Mouse (Mus musculus) heart, embryonic 14.5 days (tissue): Measurements from ENCODE around the gene Prr27. TPM values are rescaled to one million over a fixed set of nuclear protein-coding genes. Genes with fewer than 3 reads are reported as not detected.

Experiments
- ATAC-seq: fragments of 200-750 bp; cut with Nextera tagmentation; 2 replicates; pipeline ENCODE4 v1.8.0; 2017; ENCODE audit warnings: low read depth, moderate TSS enrichment; ENCODE audit not compliant: insufficient number of reproducible peaks, insufficient read depth, low FRiP score
- H3K27ac ChIP-seq, 2 experiments: fragments of 200-500 bp in 1 of 2; fragments of 300-500 bp in 1 of 2; sonication (generic) in 1 of 2; replicated peaks in 1 of 2; 2 replicates each; pipeline ENCODE4 v1.5.1; 2012 to 2014; ENCODE audit warnings: low read depth in 2 of 2, low read length in 2 of 2, control low read depth in 1 of 2, mild to moderate bottlenecking in 1 of 2, mixed read lengths in 1 of 2; ENCODE audit not compliant: control insufficient read depth in 1 of 2, insufficient read depth in 1 of 2
- H3K27me3 ChIP-seq: fragments of 300-500 bp; sonication (generic); 2 replicates; pipeline ENCODE4 v1.6.1; 2014; ENCODE audit warnings: mild to moderate bottlenecking, low read length, control low read depth; ENCODE audit not compliant: control insufficient read depth, insufficient read depth
- H3K36me3 ChIP-seq: fragments of 300-500 bp; sonication (generic); 2 replicates; pipeline ENCODE4 v1.6.1; 2014; ENCODE audit warnings: mild to moderate bottlenecking, control low read depth, low read length, mixed read lengths; ENCODE audit not compliant: control insufficient read depth, insufficient read depth
- H3K4me1 ChIP-seq, 2 experiments: fragments of 200-500 bp in 1 of 2; fragments of 300-500 bp in 1 of 2; sonication (generic) in 1 of 2; 2 replicates each; pipeline ENCODE4 v1.6.1; 2012 to 2014; ENCODE audit warnings: low read length in 2 of 2, control low read depth in 1 of 2, mixed read lengths in 1 of 2; ENCODE audit not compliant: control insufficient read depth in 2 of 2, insufficient read depth in 2 of 2
- H3K4me2 ChIP-seq: fragments of 300-500 bp; sonication (generic); 2 replicates; pipeline ENCODE4 v1.6.1; 2014; ENCODE audit warnings: mild to moderate bottlenecking, low read length
- H3K4me3 ChIP-seq, 2 experiments: fragments of 200-500 bp in 1 of 2; fragments of 300-500 bp in 1 of 2; sonication (generic) in 1 of 2; 2 replicates each; pipeline ENCODE4 v1.5.1; 2012 to 2014; ENCODE audit warnings: low read length in 2 of 2, mild to moderate bottlenecking in 2 of 2, control low read depth in 1 of 2, low read depth in 1 of 2, moderate library complexity in 1 of 2; ENCODE audit not compliant: control insufficient read depth in 1 of 2, insufficient read depth in 1 of 2
- H3K9ac ChIP-seq: fragments of 300-500 bp; sonication (generic); 2 replicates; pipeline ENCODE4 v1.6.1; 2014; ENCODE audit warnings: mild to moderate bottlenecking, low read length
- H3K9me3 ChIP-seq: fragments of 300-500 bp; sonication (generic); 2 replicates; pipeline ENCODE4 v1.6.1; 2016; ENCODE audit warnings: low read length, control low read depth; ENCODE audit not compliant: control insufficient read depth
- WGBS: fragments of 180-500 bp; shearing (Covaris S2); extraction: QIAGEN DNeasy Blood & Tissue Kit; methylation state at CpG from one replicate; pipeline ENCODE4 v1.1.7; 2014; 5-methylcytosine and 5-hydroxymethylcytosine counted together
- polyA plus RNA-seq: library from polyadenylated mRNA; unstranded; fragments of >200 nt; fragmentation: Nextera tagmentation; extraction: Ambion mirVana; gene quantifications from 2 replicates; pipeline ENCODE4 v1.2.1, GENCODE M21; 2014

Prr27 gene
- polyA plus RNA-seq = not detected in 2 replicates

DNA sequence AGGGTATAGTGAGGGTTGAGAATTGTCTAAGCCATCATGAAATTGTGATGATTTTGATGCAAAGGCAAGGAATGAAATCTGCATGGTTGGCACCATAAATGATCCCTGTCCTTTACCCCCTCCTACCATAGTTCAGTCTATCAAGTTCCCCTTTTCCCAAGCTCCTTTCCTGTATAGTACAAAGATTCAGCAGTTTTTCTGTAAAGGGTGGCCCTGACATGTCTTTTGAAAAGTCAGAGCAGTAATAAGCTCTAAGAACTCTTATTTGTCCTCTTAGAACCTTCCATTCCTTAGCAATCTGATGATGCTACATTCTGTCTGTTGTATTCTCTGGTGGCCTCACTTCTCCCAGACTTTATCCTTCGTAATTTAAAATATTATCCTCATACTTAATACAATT, at the start of gene Prr27:
Gene Prr27 (plus strand): TSS at position 301 of the 400 bp plus-strand sequence.
- Histone ChIP-seq H3K4me1 (no peaks in the 10 kb centered on the region), H3K36me3 (no peaks in the 10 kb centered on the region), H3K4me2 (no peak within 1 kb of the TSS), H3K27me3 (no peaks in the 10 kb centered on the region), H3K9ac (no peak within 1 kb of the TSS), H3K4me3 (no peak within 1 kb of the TSS), H3K9me3 (no peaks in the 10 kb centered on the region), H3K27ac (no peak within 1 kb of the TSS)
- WGBS = 67% methylated on average over 1 of the region's 1 CpGs
- no peak for ATAC-seq

DNA sequence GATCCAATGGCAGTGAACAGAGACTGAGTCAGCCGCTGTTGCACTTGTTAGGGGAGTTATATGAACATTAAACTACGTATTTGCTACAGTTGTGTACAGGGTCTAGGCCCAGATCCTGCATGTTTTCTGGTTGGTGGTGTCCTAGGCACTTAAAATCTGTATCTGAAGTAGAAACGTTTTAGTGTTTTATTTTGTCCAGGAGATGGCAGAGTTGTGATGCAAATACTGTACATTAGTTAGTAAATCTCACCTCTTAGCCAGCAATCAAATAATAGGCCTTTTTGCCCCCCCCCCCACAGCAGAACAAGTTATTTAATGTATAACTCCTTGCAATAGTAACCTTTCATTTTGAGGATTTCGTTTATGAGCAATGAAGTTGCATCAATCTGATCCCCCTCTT, 42.8 kb upstream of the Prr27 start:
- H3K4me3 ChIP-seq = no peak overlapping the region
- no peaks in the 10 kb centered on the region for H3K27me3 ChIP-seq
- H3K4me2 ChIP-seq = no peak overlapping the region
- no peaks in the 10 kb centered on the region for H3K9me3 ChIP-seq
- WGBS = 41% methylated on average over 4 of the region's 4 CpGs
- H3K27ac ChIP-seq = no peak overlapping the region
- no peak overlapping the region for H3K9ac ChIP-seq
- no peak for ATAC-seq
- no peaks in the 10 kb centered on the region for H3K4me1 ChIP-seq
- H3K36me3 ChIP-seq = no peaks in the 10 kb centered on the region

- no peak for ATAC-seq
- H3K9ac ChIP-seq = no peak within 1 kb of the TSS
- 45% methylated on average over 2 of the region's 2 CpGs for WGBS
- no peak within 1 kb of the TSS for H3K4me3 ChIP-seq
- no peak within 1 kb of the TSS for H3K4me2 ChIP-seq
- H3K36me3 ChIP-seq = no peaks in the 10 kb centered on the region
- no peaks in the 10 kb centered on the region for H3K9me3 ChIP-seq
- H3K27ac ChIP-seq = no peak within 1 kb of the TSS
- H3K27me3 ChIP-seq = no peaks in the 10 kb centered on the region
- H3K4me1 ChIP-seq = no peaks in the 10 kb centered on the region
Measured at GRCm38 (mm10) chr5:87807782-87808181, 17.7 kb upstream of the Prr27 start, which contains the start of gene Csn1s2b. Gene Csn1s2b (plus strand): TSS chr5:87808082.

DNA sequence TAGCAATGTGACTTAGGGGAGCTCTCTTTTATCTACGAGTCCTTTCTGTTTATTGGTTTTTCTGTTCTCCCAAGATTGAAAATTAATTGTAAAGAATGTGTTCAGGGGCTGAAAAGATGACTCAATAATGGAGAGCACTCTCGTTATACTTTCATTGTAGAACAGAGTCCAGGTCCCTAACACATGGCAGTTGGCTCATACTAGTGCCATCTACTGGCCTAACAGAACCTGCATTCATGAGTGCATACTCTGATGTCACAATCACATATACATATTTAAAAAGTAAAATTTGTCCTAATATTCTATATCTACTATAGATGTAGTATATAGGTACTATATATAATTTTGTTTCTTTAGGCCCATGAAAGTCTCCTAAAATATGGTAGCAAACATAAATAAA, 16.2 kb upstream of the Prr27 start:
- no peak overlapping the region for H3K27ac ChIP-seq
- no peaks in the 10 kb centered on the region for H3K27me3 ChIP-seq
- no peak for ATAC-seq
- no peak overlapping the region for H3K4me2 ChIP-seq
- no peaks in the 10 kb centered on the region for H3K9me3 ChIP-seq
- H3K4me1 ChIP-seq = no peaks in the 10 kb centered on the region
- WGBS = 55% methylated on average over 2 of the region's 2 CpGs
- H3K4me3 ChIP-seq = no peak overlapping the region
- H3K36me3 ChIP-seq = no peaks in the 10 kb centered on the region
- no peak overlapping the region for H3K9ac ChIP-seq

- H3K27me3 ChIP-seq = no peaks in the 10 kb centered on the region
- H3K4me2 ChIP-seq = no peak overlapping the region
- no peaks in the 10 kb centered on the region for H3K4me1 ChIP-seq
- no peak overlapping the region for H3K27ac ChIP-seq
- H3K36me3 ChIP-seq = no peaks in the 10 kb centered on the region
- H3K9me3 ChIP-seq = no peaks in the 10 kb centered on the region
- 71% methylated on average over 3 of the region's 3 CpGs for WGBS
- H3K9ac ChIP-seq = no peak overlapping the region
- no peak overlapping the region for H3K4me3 ChIP-seq
- ATAC-seq = no peak
Measured at GRCm38 (mm10) chr5:87855136-87855716, 29.7 kb downstream of the Prr27 start.

DNA sequence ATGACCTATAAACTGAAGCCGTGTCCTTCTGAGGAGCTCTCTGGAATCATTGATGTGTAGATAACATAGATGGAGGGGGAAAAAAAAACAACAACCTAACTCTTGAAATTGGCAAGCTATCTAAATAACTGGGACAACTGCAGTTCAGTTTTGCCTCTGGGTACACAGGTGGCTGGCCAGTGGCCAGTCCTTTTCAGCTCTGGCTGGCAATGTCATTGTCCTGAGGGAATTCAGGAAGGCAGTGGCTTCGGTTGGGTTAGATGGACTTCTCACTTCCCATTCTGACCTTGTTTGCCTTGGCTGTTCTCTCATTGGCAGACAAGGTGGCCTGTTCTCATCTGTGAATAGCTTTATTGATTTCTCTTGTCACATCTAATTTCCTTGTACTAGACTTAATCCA, 44.6 kb downstream of the Prr27 start:
- WGBS = 64% methylated on average over 2 of the region's 2 CpGs
- ATAC-seq = no peak
- no peak overlapping the region for H3K9ac ChIP-seq

DNA sequence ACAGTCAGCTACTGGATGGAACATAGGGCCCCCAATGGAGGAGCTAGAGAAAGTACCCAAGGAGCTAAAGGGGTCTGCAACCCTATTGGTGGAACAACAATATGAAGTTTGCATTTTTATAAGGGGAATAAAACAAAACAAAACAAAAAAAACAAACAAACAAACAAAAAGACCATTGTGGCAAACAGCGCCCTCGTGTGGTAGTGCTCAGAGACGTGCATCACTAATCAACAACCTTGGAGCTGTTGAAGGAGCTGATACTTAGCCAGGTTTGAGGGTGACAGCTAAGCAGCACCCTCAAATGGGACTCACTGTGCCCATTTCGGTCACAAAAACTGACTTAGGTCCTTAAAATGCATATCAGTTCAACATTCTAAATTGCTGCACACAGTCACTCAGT, 45.9 kb downstream of the Prr27 start:
- no peaks in the 10 kb centered on the region for H3K27me3 ChIP-seq
- WGBS = 37% methylated on average over 4 of the region's 4 CpGs
- no peak overlapping the region for H3K4me3 ChIP-seq

More for the DNA sequence above, 44.6 kb downstream of the Prr27 start:
- no peak overlapping the region for H3K4me2 ChIP-seq
- no peak overlapping the region for H3K27ac ChIP-seq
- no peaks in the 10 kb centered on the region for H3K27me3 ChIP-seq
- no peak overlapping the region for H3K4me3 ChIP-seq
- no peaks in the 10 kb centered on the region for H3K9me3 ChIP-seq
- H3K36me3 ChIP-seq = no peaks in the 10 kb centered on the region
- no peaks in the 10 kb centered on the region for H3K4me1 ChIP-seq

DNA sequence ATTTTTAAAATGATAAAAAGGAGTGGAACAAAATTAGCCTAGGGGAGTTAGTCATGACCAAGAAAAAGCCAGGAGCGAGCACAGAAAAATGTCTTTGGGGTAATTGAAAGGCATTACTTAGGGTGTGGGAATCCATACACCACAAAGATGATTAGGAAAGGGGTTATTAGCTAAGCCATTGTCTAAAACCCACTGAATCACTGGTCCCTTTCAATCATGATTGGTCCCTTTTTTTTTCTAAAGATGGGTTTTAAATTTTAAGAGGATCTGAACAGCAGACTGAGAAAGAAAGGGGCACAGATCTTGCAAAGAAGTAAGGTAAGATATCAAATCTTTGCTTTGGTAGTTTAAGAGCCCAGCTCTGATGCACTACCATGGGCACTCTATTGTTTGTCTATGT, 59.2 kb downstream of the Prr27 start, which contains the start of gene Odam:
Gene Odam (plus strand): TSS at position 301 of the 400 bp plus-strand sequence.
- Histone ChIP-seq H3K27me3 (no peaks in the 10 kb centered on the region), H3K9ac (no peak within 1 kb of the TSS), H3K27ac (no peak within 1 kb of the TSS), H3K9me3 (no peaks in the 10 kb centered on the region), H3K36me3 (no peaks in the 10 kb centered on the region), H3K4me2 (no peak within 1 kb of the TSS), H3K4me3 (no peak within 1 kb of the TSS), H3K4me1 (no peaks in the 10 kb centered on the region)
- 86% methylated on average over 1 of the region's 1 CpGs for WGBS
- ATAC-seq = no peak

More for the DNA sequence above, 45.9 kb downstream of the Prr27 start:
- Histone ChIP-seq H3K4me2 (no peak overlapping the region), H3K9ac (no peak overlapping the region), H3K36me3 (no peaks in the 10 kb centered on the region), H3K9me3 (no peaks in the 10 kb centered on the region), H3K27ac (no peak overlapping the region), H3K4me1 (no peaks in the 10 kb centered on the region)
- ATAC-seq = no peak
